ENCODE assay signal across 10 mouse cellular contexts in the genomic region with DNA sequence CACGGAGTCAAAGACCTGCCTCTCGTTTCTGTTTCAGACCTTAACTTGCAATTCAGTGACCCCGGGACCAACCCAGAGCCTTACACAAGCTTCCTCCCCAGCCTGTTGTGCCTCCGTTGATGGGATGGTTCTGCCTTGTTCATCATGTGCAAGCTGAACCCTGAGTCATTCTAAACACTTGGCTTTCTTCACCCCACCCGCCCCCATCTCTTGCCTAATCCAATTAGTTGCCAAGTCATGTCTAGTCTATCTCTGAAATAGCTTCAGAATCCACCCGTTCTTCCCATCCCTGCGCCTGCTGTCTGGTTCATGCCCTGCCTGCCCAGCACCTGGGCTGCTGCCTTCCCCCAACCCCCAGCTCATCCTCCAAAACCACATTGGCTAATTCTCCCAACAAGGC. TPM values are rescaled to one million over a fixed set of nuclear protein-coding genes. Genes with fewer than 3 reads are reported as not detected.
DNase-seq lines count a peak whose midpoint lies in the region; ATAC-seq and TF ChIP-seq lines count a peak whose summit lies in the region.
"Had no signal": no experiment of that assay in that cellular context is flagged by ENCODE, and none has a peak within 500 bp of the region (broad histone marks: within the 10 kb centered on the region; RNA-seq: fewer than 3 reads in every experiment).

No protein-coding gene starts in this region.

- H3K27me3 ChIP-seq in heart, embryonic 12.5 days (replicated peaks) = no peaks in the 10 kb centered on the region
- no peaks in the 10 kb centered on the region for H3K27me3 ChIP-seq in MEL (ENCODE audit: control insufficient read depth in 1 of 2, insufficient read depth in 2 of 2, low read length in 2 of 2)
- H3K27me3 ChIP-seq in lung, postnatal 0 days (replicated peaks; ENCODE audit: insufficient read depth, low read length) = no peaks in the 10 kb centered on the region
- H3K27me3 ChIP-seq in hindbrain, embryonic 10.5 days (ENCODE audit: insufficient read depth, poor library complexity, severe bottlenecking) = no peaks in the 10 kb centered on the region

- H3K4me1 ChIP-seq in heart, embryonic 12.5 days (replicated peaks) = peaks cover 10% of the 10 kb centered on the region
- peaks cover 0 to 14% of the 10 kb centered on the region in 2 experiments; a peak in 3 of 4 replicates for H3K4me1 ChIP-seq in MEL (ENCODE audit: control insufficient read depth in 1 of 2, insufficient read depth in 2 of 2, low read length in 2 of 2)
- H3K4me1 ChIP-seq in lung, postnatal 0 days (ENCODE audit: insufficient read depth, low read depth, low read length) = peaks cover 17% of the 10 kb centered on the region
- H3K4me1 ChIP-seq in hindbrain, embryonic 10.5 days (replicated peaks) = peaks cover 13% of the 10 kb centered on the region

- no peak overlapping the region for H3K4me3 ChIP-seq in heart, embryonic 12.5 days
- no peak overlapping the region for H3K4me3 ChIP-seq in MEL (ENCODE audit: control insufficient read depth in 1 of 2, insufficient read depth in 1 of 2, low read depth in 2 of 2, low read length in 2 of 2)
- H3K4me3 ChIP-seq in lung, postnatal 0 days (ENCODE audit: low read depth, low read length) = no peak overlapping the region
- H3K4me3 ChIP-seq in hindbrain, embryonic 10.5 days = no peak overlapping the region

- TF ChIP-seq POLR2A in MEL (IDR thresholded peaks at IDR 0.05; ENCODE audit: control insufficient read depth in 1 of 2, insufficient read depth in 1 of 2, low read depth in 1 of 2, low read length in 2 of 2, poor library complexity in 1 of 2) = no peak

- H3K36me3 ChIP-seq in heart, embryonic 12.5 days = peaks cover 22% of the 10 kb centered on the region
- peaks cover 0 to 12% of the 10 kb centered on the region in 2 experiments; a peak in 2 of 4 replicates for H3K36me3 ChIP-seq in MEL (ENCODE audit: control insufficient read depth in 1 of 2, insufficient read depth in 2 of 2, low read length in 2 of 2)
- peaks cover 6% of the 10 kb centered on the region; the same call in 1 of the 2 replicates for H3K36me3 ChIP-seq in lung, postnatal 0 days (ENCODE audit: insufficient read depth, low read length)
- peaks cover 25% of the 10 kb centered on the region for H3K36me3 ChIP-seq in hindbrain, embryonic 10.5 days

- no peak for TF ChIP-seq CTCF in MEL (IDR thresholded peaks at IDR 0.05 in 2 of 3, conservative IDR thresholded peaks at IDR 0.05 in 1 of 3; ENCODE audit: control insufficient read depth in 1 of 3, insufficient read depth in 1 of 3, low read depth in 2 of 3, low read length in 3 of 3, poor library complexity in 1 of 3, severe bottlenecking in 1 of 3)
- TF ChIP-seq CTCF in lung, postnatal 0 days (IDR thresholded peaks at IDR 0.05) = no peak

- intact Hi-C loops in left cerebral cortex, postnatal 14 days (cut with DNase I) = no loop called here

- no peaks in the 10 kb centered on the region for H3K9me3 ChIP-seq in heart, embryonic 12.5 days (replicated peaks)
- no peaks in the 10 kb centered on the region for H3K9me3 ChIP-seq in MEL (replicated peaks; ENCODE audit: insufficient read depth, low read length)
- H3K9me3 ChIP-seq in lung, postnatal 0 days (ENCODE audit: low read length) = no peaks in the 10 kb centered on the region
- no peaks in the 10 kb centered on the region for H3K9me3 ChIP-seq in hindbrain, embryonic 10.5 days

- H3K9ac ChIP-seq in heart, embryonic 12.5 days = no peak overlapping the region
- H3K9ac ChIP-seq in MEL (ENCODE audit: control insufficient read depth, low read depth, low read length, poor library complexity, severe bottlenecking) = no peak overlapping the region
- no peak overlapping the region for H3K9ac ChIP-seq in lung, postnatal 0 days (replicated peaks; ENCODE audit: low read depth)
- H3K9ac ChIP-seq: lung, embryonic 14.5 days had no signal

- no peak for ATAC-seq in heart, embryonic 12.5 days (ENCODE audit: insufficient number of reproducible peaks, low FRiP score)
- ATAC-seq in common myeloid progenitor, adult 5-6 weeks (replicated peaks; ENCODE audit: low read depth, poor library complexity, severe bottlenecking) = peak; percentile 27
- no peak for ATAC-seq in lung, postnatal 0 days
- ATAC-seq: hindbrain, postnatal 0 days had no signal

- H3K79me2 ChIP-seq in MEL (ENCODE audit: control insufficient read depth, insufficient read depth, low read length, poor library complexity) = no peaks in the 10 kb centered on the region; the same call in 1 of the 2 replicates

- TF ChIP-seq EP300 in MEL (IDR thresholded peaks at IDR 0.05; ENCODE audit: low read depth in 1 of 2, low read length in 2 of 2) = no peak
- peak; percentile 67; the same call in 1 of the 2 replicates for TF ChIP-seq EP300 in lung, postnatal 0 days (IDR thresholded peaks at IDR 0.05)

- 86% methylated on average over 7 of the region's 7 CpGs for WGBS in heart, embryonic 12.5 days
- WGBS in lung, postnatal 0 days = 50% methylated on average over 7 of the region's 7 CpGs
- 87% methylated on average over 7 of the region's 7 CpGs for WGBS in hindbrain, embryonic 10.5 days

- DNase-seq in heart, adult 8-10 months (ENCODE audit: low spot score) = peak; percentile 48
- DNase-seq in MEL (ENCODE audit: low read depth, low spot score) = peak; percentile 57
- DNase-seq in lung, postnatal 0 days (ENCODE audit: low spot score) = peak; percentile 85
- no peak for DNase-seq in cerebellum, postnatal 14 days
- DNase-seq in hindbrain, embryonic 10.5 days (ENCODE audit: low spot score) = no peak
- no peak for DNase-seq in left cerebral cortex, postnatal 14 days (ENCODE audit: low spot score in 2 of 2)
- DNase-seq: lung, embryonic 14.5 days had no signal

- no peak for TF ChIP-seq RAD21 in MEL (IDR thresholded peaks at IDR 0.05; ENCODE audit: low read depth, low read length)

- no peak overlapping the region for H3K27ac ChIP-seq in heart, embryonic 12.5 days (ENCODE audit: poor library complexity, severe bottlenecking)
- peak overlapping the region; percentile 8; the same call in 1 of the 2 replicates for H3K27ac ChIP-seq in MEL (ENCODE audit: control insufficient read depth, low read depth, low read length)
- peak overlapping the region; percentile 92; the same call in 1 of the 2 replicates for H3K27ac ChIP-seq in lung, postnatal 0 days (ENCODE audit: low read length)
- H3K27ac ChIP-seq in hindbrain, embryonic 10.5 days = no peak overlapping the region
- H3K27ac ChIP-seq: hindbrain, postnatal 0 days had no signal

- no peak overlapping the region for H3K4me2 ChIP-seq in heart, embryonic 12.5 days
- H3K4me2 ChIP-seq in lung, postnatal 0 days (replicated peaks; ENCODE audit: low read depth, low read length) = 0 out of 2 replicates have a peak overlapping the region, but pooled peaks have one; percentile 11
- H3K4me2 ChIP-seq: lung, embryonic 14.5 days had no signal

TF ChIP-seq in MEL, 35 proteins besides CTCF, POLR2A, EP300 and RAD21:
- TF ChIP-seq MYB (IDR thresholded peaks at IDR 0.05; ENCODE audit: low read depth, low read length) (no peak), ELF1 (IDR thresholded peaks at IDR 0.05; ENCODE audit: low read depth, low read length) (no peak), RCOR1 (IDR thresholded peaks at IDR 0.05; ENCODE audit: low read depth, low read length) (no peak), TAL1 (IDR thresholded peaks at IDR 0.05; ENCODE audit: low read length) (no peak), ETS1 (IDR thresholded peaks at IDR 0.05; ENCODE audit: low read depth, low read length) (no peak), NELFE (IDR thresholded peaks at IDR 0.05; ENCODE audit: low read depth, low read length) (no peak), TBP (IDR thresholded peaks at IDR 0.05; ENCODE audit: low read depth, low read length) (no peak), SIN3A (IDR thresholded peaks at IDR 0.05; ENCODE audit: low read length) (no peak), MEF2A (IDR thresholded peaks at IDR 0.05; ENCODE audit: extremely low read depth, insufficient replicate concordance, low read depth, low read length, poor library complexity, severe bottlenecking) (no peak), NRF1 (IDR thresholded peaks at IDR 0.05; ENCODE audit: insufficient read depth, low read depth, low read length, poor library complexity, severe bottlenecking) (no peak), MXI1 (IDR thresholded peaks at IDR 0.05; ENCODE audit: low read depth, low read length) (no peak), JUND (IDR thresholded peaks at IDR 0.05; ENCODE audit: low read depth, low read length) (no peak), HCFC1 (IDR thresholded peaks at IDR 0.05; ENCODE audit: low read depth, low read length) (no peak), ZC3H11A (IDR thresholded peaks at IDR 0.05; ENCODE audit: low read depth, low read length) (no peak), ZNF384 (IDR thresholded peaks at IDR 0.05; ENCODE audit: low read depth, low read length) (no peak), POLR2AphosphoS2 (IDR thresholded peaks at IDR 0.05; ENCODE audit: low read length) (no peak), BHLHE40 (IDR thresholded peaks at IDR 0.05; ENCODE audit: borderline replicate concordance, low read depth, low read length) (no peak)

RNA-seq across cellular contexts. Expression of gene Pef1, which starts 9.9 kb away (rescaled TPM):
- total RNA-seq in heart, adult 8-10 months (2022) = 10 to 100 TPM; 31.1 to 42.7 (median 38.2) TPM
- polyA plus RNA-seq in heart, embryonic 12.5 days (2016; fragmentation: Nextera tagmentation; extraction: Ambion mirVana) = 54.3 and 58.3 TPM in 2 replicates
- 24.3 and 27.3 TPM in 2 replicates for total RNA-seq in MEL (2012; rRNA removed)
- 10 to 100 TPM in 1 of 2 experiments, not detected in 1; 49.8 TPM for polyA plus RNA-seq in MEL (2012; ENCODE audit: insufficient read depth in 1 of 2, insufficient read length in 2 of 2, low read depth in 1 of 2, low replicate concordance in 2 of 2, missing spikeins in 1 of 2)
- 14.0 and 14.9 TPM in 2 replicates for total RNA-seq in common myeloid progenitor, adult 5-6 weeks (2017)
- 82.0 and 84.6 TPM in 2 replicates for polyA plus RNA-seq in lung, postnatal 0 days (2015; fragmentation: Nextera tagmentation; extraction: Ambion mirVana)
- 76.3 and 83.5 TPM in 2 replicates for polyA plus RNA-seq in hindbrain, embryonic 10.5 days (2016; fragmentation: Nextera tagmentation; extraction: Ambion mirVana)
- 10 to 100 TPM; 47.6 to 49.2 TPM for total RNA-seq in left cerebral cortex, postnatal 14 days (2021)

RNA-seq across cellular contexts. Expression of gene Hcrtr1, which starts 26.9 kb away (rescaled TPM):
- not detected for total RNA-seq in heart, adult 8-10 months (2022)
- polyA plus RNA-seq in heart, embryonic 12.5 days (2016; fragmentation: Nextera tagmentation; extraction: Ambion mirVana) = not detected in 2 replicates
- total RNA-seq in MEL (2012; rRNA removed) = not detected in 2 replicates
- polyA plus RNA-seq in MEL (2012; ENCODE audit: insufficient read depth in 1 of 2, insufficient read length in 2 of 2, low read depth in 1 of 2, low replicate concordance in 2 of 2, missing spikeins in 1 of 2) = not detected
- total RNA-seq in common myeloid progenitor, adult 5-6 weeks (2017) = not detected in 2 replicates
- polyA plus RNA-seq in lung, postnatal 0 days (2015; fragmentation: Nextera tagmentation; extraction: Ambion mirVana) = 0.08 and 0.18 TPM in 2 replicates
- polyA plus RNA-seq in hindbrain, embryonic 10.5 days (2016; fragmentation: Nextera tagmentation; extraction: Ambion mirVana) = 0.81 and 0.85 TPM in 2 replicates
- 1 to 10 TPM; 5.8 to 6.3 TPM for total RNA-seq in left cerebral cortex, postnatal 14 days (2021)

Comparison
In these comparisons a context has a peak if more than half of its experiments do, and no peak if none do; other contexts are left out.
1. DNase-seq: peak in heart, adult 8-10 months (single experiment), MEL (single experiment) and lung, postnatal 0 days (single experiment); none in cerebellum, postnatal 14 days (0 of 2), hindbrain, embryonic 10.5 days (single experiment) and left cerebral cortex, postnatal 14 days (0 of 2).
2. H3K27ac ChIP-seq: peak in MEL (single experiment) and lung, postnatal 0 days (single experiment); none in heart, embryonic 12.5 days (single experiment) and hindbrain, embryonic 10.5 days (single experiment).